Mouse (Mus musculus) erythroblast, adult 5-6 weeks (primary cell): ENCODE data around the gene Nnat. TPM values are rescaled to one million over a fixed set of nuclear protein-coding genes. Genes with fewer than 3 reads are reported as not detected.
"Not testable (repeated sequence)": the region's sequence is repeated elsewhere in the genome, so short reads cannot be mapped to it uniquely, and the experiment has no call there.

Experiments
- ATAC-seq: replicated peaks from 2 replicates; pipeline ENCODE4 v1.8.0; 2016; ENCODE audit warnings: moderate number of reproducible peaks, mild to moderate bottlenecking, moderate TSS enrichment, inconsistent platforms; ENCODE audit not compliant: poor library complexity, low FRiP score, severe bottlenecking
- total RNA-seq, 2 experiments: library from RNA; stranded (forward) in 1 of 2; stranded (reverse) in 1 of 2; fragments of 150-400 nt in 1 of 2; fragments of 200-764, 138-1000 nt in 1 of 2; gene quantifications; 2 replicates each; pipeline versions ENCODE4 v1.2.3 to v1.2.4; 2015 to 2017; ENCODE audit warnings: low replicate concordance in 2 of 2

The Nnat gene
- total RNA-seq, 2 experiments from 2014 or later, result not detected

GRCm38 (mm10) chr2:157585351-157585750 lies 25.5 kb downstream of the Nnat start:
- not testable (repeated sequence) for ATAC-seq

- ATAC-seq, result no peak
These were observed 37.1 kb downstream of the Nnat start for GRCm38 (mm10) chr2:157596876-157597566.

DNA sequence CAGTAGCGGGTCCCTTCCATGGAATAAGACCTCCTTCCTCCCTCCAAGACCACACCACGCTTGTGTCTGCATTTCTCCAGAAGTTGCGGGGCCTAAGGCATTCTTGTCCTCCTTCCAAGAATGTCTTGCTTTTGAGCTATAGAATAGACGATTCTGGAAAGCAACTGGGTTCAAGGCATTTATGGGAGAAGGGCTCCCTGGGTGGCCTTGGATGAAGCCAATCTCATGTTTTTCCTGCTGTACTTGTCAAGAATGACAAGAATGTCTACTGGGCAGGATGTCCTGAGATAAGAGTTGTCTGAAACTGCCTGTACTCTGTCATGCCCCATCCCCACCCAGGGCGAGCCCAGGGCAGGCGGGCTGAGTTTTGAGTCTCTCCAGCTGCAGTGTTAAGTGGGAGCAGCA lies 41.6 kb downstream of the Nnat start:
- ATAC-seq, result no peak

GRCm38 (mm10) chr2:157605025-157605675 lies 45.3 kb downstream of the Nnat start:
- peak; percentile 77 for ATAC-seq

- ATAC-seq, result no peak
These were observed 47.8 kb downstream of the Nnat start for GRCm38 (mm10) chr2:157607542-157608236.

- no peak for ATAC-seq
These were observed 51.9 kb downstream of the Nnat start for GRCm38 (mm10) chr2:157611735-157612134.

Other genes with a start within 250 kb of the Nnat start
- not detected in 2 replicates for gene Ghrh, start 212.6 kb upstream of the Nnat start, total RNA-seq (2015; ENCODE audit: low replicate concordance)
- not detected in 2 replicates for gene Ghrh, start 212.6 kb upstream of the Nnat start, total RNA-seq (2017; ENCODE audit: low replicate concordance)
- gene Manbal, start 192.5 kb upstream of the Nnat start, total RNA-seq (2015; ENCODE audit: low replicate concordance), result 7.1 and 11.0 TPM in 2 replicates
- gene Manbal, start 192.5 kb upstream of the Nnat start, total RNA-seq (2017; ENCODE audit: low replicate concordance), result 1.4 and 3.2 TPM in 2 replicates
- not detected in 2 replicates for gene Src, start 141.6 kb upstream of the Nnat start, total RNA-seq (2015; ENCODE audit: low replicate concordance)
- 0.09 and 2.1 TPM in 2 replicates for gene Src, start 141.6 kb upstream of the Nnat start, total RNA-seq (2017; ENCODE audit: low replicate concordance)
- gene Blcap, start 11.2 kb downstream of the Nnat start, total RNA-seq (2015; ENCODE audit: low replicate concordance), result 6.9 and 11.5 TPM in 2 replicates
- gene Blcap, start 11.2 kb downstream of the Nnat start, total RNA-seq (2017; ENCODE audit: low replicate concordance), result 3.0 and 3.5 TPM in 2 replicates
- gene Ctnnbl1, start 177.3 kb downstream of the Nnat start, total RNA-seq (2015; ENCODE audit: low replicate concordance), result 5.6 and 8.1 TPM in 2 replicates
- 10.0 and 13.6 TPM in 2 replicates for gene Ctnnbl1, start 177.3 kb downstream of the Nnat start, total RNA-seq (2017; ENCODE audit: low replicate concordance)